Mouse (Mus musculus): ENCODE data around the gene Gm20388.

GRCm38 (mm10) chr8:121174721-121175539 is 1264.3 kb downstream of the Gm20388 start:
- TF ChIP-seq CTCF (IDR thresholded peaks at IDR 0.05; ENCODE audit: insufficient read depth, low read depth, low read length) (no peak), POLR2A (IDR thresholded peaks at IDR 0.05; ENCODE audit: insufficient read depth, low read depth, low read length) (no peak)

Data from olfactory bulb, adult 2 months (tissue).